Mouse (Mus musculus) limb, embryonic 13.5 days (tissue): ENCODE data around the gene Nisch. TPM values are rescaled to one million over a fixed set of nuclear protein-coding genes. Genes with fewer than 3 reads are reported as not detected.

Source experiments
- ATAC-seq: fragments of 200-750 bp; cut with Nextera tagmentation; 2 replicates; pipeline ENCODE4 v1.8.0; 2017; ENCODE audit warnings: low read depth, moderate number of reproducible peaks, moderate TSS enrichment; ENCODE audit not compliant: low FRiP score
- H3K27ac ChIP-seq: fragments of 300-500 bp; sonication (generic); 2 replicates; pipeline ENCODE4 v1.5.1; 2015; ENCODE audit warnings: inconsistent platforms, mild to moderate bottlenecking, moderate library complexity
- H3K27me3 ChIP-seq: fragments of 300-500 bp; sonication (generic); 2 replicates; pipeline ENCODE4 v1.6.1; 2015; ENCODE audit warnings: mild to moderate bottlenecking, inconsistent platforms
- H3K36me3 ChIP-seq: fragments of 300-500 bp; sonication (generic); 2 replicates; pipeline ENCODE4 v1.6.1; 2015; ENCODE audit warnings: inconsistent platforms, mild to moderate bottlenecking, moderate library complexity
- H3K4me1 ChIP-seq: fragments of 300-500 bp; sonication (generic); 2 replicates; pipeline ENCODE4 v1.6.1; 2015; ENCODE audit warnings: inconsistent platforms
- H3K4me2 ChIP-seq: fragments of 300-500 bp; sonication (generic); replicated peaks from 2 replicates; pipeline ENCODE4 v1.6.1; 2015; ENCODE audit warnings: inconsistent platforms, mild to moderate bottlenecking, moderate library complexity
- H3K4me3 ChIP-seq: fragments of 300-500 bp; sonication (generic); 2 replicates; pipeline ENCODE4 v1.5.1; 2015; ENCODE audit warnings: moderate library complexity, mild to moderate bottlenecking, inconsistent platforms
- H3K9ac ChIP-seq: fragments of 300-500 bp; sonication (generic); 2 replicates; pipeline ENCODE4 v1.6.1; 2015; ENCODE audit warnings: mild to moderate bottlenecking, inconsistent platforms
- H3K9me3 ChIP-seq: fragments of 300-500 bp; sonication (generic); 2 replicates; pipeline ENCODE4 v1.6.1; 2016; ENCODE audit warnings: inconsistent platforms
- WGBS: fragments of 180-500 bp; shearing (Covaris S2); methylation state at CpG from one replicate; pipeline ENCODE4 v1.1.7; 2015; 5-methylcytosine and 5-hydroxymethylcytosine counted together
- polyA plus RNA-seq: library from polyadenylated mRNA; unstranded; fragments of >200 nt; fragmentation: Nextera tagmentation; extraction: Ambion mirVana; gene quantifications from 2 replicates; pipeline ENCODE4 v1.2.1, GENCODE M21; 2015

The Nisch gene
- polyA plus RNA-seq, 1 experiment from 2014 or later, result 480 TPM

- Histone ChIP-seq H3K4me2 (no peak overlapping the region), H3K9me3 (no peaks in the 10 kb centered on the region)
- WGBS, result 79% methylated on average over 7 of the region's 7 CpGs
Observed at GRCm38 (mm10) chr14:31237101-31237882, 20.5 kb upstream of the Nisch start.

GRCm38 (mm10) chr14:31233996-31234591 lies 17.3 kb upstream of the Nisch start:
- Histone ChIP-seq H3K36me3 (peaks cover 12% of the 10 kb centered on the region), H3K9ac (0 out of 2 replicates have a peak overlapping the region, but pooled peaks have one; percentile 43), H3K4me1 (0 out of 2 replicates have a peak, but pooled peaks cover 4% of the 10 kb centered on the region), H3K4me2 (peak overlapping the region; percentile 35; the same call in 1 of the 2 replicates), H3K27ac (no peak overlapping the region), H3K27me3 (no peaks in the 10 kb centered on the region), H3K9me3 (no peaks in the 10 kb centered on the region), H3K4me3 (no peak overlapping the region)
- WGBS, result 14% methylated on average over 11 of the region's 11 CpGs
- ATAC-seq, result peak; percentile 43; the same call in 1 of the 2 replicates

More at GRCm38 (mm10) chr14:31237101-31237882, 20.5 kb upstream of the Nisch start:
- Histone ChIP-seq H3K4me3 (no peak overlapping the region), H3K4me1 (0 out of 2 replicates have a peak, but pooled peaks cover 4% of the 10 kb centered on the region), H3K9ac (no peak overlapping the region), H3K27me3 (no peaks in the 10 kb centered on the region), H3K36me3 (peaks cover 21% of the 10 kb centered on the region), H3K27ac (no peak overlapping the region)
- no peak for ATAC-seq

- H3K27me3 ChIP-seq, result no peaks in the 10 kb centered on the region
- H3K9ac ChIP-seq, result no peak overlapping the region
- H3K4me1 ChIP-seq, result 0 out of 2 replicates have a peak, but pooled peaks cover 4% of the 10 kb centered on the region
- 84% methylated on average over 14 of the region's 14 CpGs for WGBS
- no peaks in the 10 kb centered on the region for H3K9me3 ChIP-seq
- no peak overlapping the region for H3K4me2 ChIP-seq
- H3K27ac ChIP-seq, result no peak overlapping the region
- H3K4me3 ChIP-seq, result no peak overlapping the region
- H3K36me3 ChIP-seq, result peaks cover 7% of the 10 kb centered on the region
- ATAC-seq, result peak; percentile 33; the same call in 1 of the 2 replicates
Observed at GRCm38 (mm10) chr14:31233070-31233995, 16.6 kb upstream of the Nisch start.

GRCm38 (mm10) chr14:31232404-31233069 lies 15.8 kb upstream of the Nisch start:
- H3K4me1 ChIP-seq, result 0 out of 2 replicates have a peak, but pooled peaks cover 4% of the 10 kb centered on the region
- peaks cover 5% of the 10 kb centered on the region for H3K36me3 ChIP-seq
- no peak for ATAC-seq
- 0 out of 2 replicates have a peak overlapping the region, but pooled peaks have one; percentile 40 for H3K27ac ChIP-seq
- no peaks in the 10 kb centered on the region for H3K27me3 ChIP-seq
- H3K9ac ChIP-seq, result no peak overlapping the region
- H3K9me3 ChIP-seq, result no peaks in the 10 kb centered on the region
- no peak overlapping the region for H3K4me2 ChIP-seq
- WGBS, result 80% methylated on average over 13 of the region's 13 CpGs
- no peak overlapping the region for H3K4me3 ChIP-seq

- no peaks in the 10 kb centered on the region for H3K9me3 ChIP-seq
- H3K4me2 ChIP-seq, result no peak overlapping the region
- 67% methylated on average over 8 of the region's 8 CpGs for WGBS
- no peak overlapping the region for H3K27ac ChIP-seq
- H3K27me3 ChIP-seq, result no peaks in the 10 kb centered on the region
- no peak overlapping the region for H3K4me3 ChIP-seq
- peaks cover 12% of the 10 kb centered on the region for H3K4me1 ChIP-seq
- ATAC-seq, result no peak
- no peak overlapping the region for H3K9ac ChIP-seq
- no peaks in the 10 kb centered on the region for H3K36me3 ChIP-seq
Observed at GRCm38 (mm10) chr14:31230442-31230841, 13.7 kb upstream of the Nisch start.

DNA sequence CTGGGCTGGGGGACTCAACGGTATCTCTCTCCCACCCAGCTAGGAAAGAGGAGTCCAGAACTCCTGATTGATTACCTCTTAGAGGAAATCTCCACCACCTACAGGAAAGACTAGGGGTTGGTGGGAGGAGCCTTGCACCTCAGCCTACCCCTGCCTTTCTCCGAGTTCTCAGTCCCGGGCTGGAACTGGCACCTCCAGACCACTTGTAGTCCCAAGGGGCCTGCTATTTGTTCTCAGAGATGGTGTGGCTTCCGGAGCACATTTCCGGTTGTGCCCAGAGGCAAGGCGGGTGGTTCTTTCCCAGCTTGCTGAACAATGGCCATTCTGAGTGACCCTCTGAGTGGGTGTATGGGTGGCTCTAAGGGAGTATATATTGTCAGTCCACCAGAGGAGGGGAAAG lies 11.5 kb upstream of the Nisch start:
- no peaks in the 10 kb centered on the region for H3K36me3 ChIP-seq
- H3K4me3 ChIP-seq, result no peak overlapping the region
- no peak overlapping the region for H3K4me2 ChIP-seq
- 64% methylated on average over 6 of the region's 6 CpGs for WGBS
- no peak overlapping the region for H3K9ac ChIP-seq
- ATAC-seq, result no peak
- no peaks in the 10 kb centered on the region for H3K27me3 ChIP-seq
- no peaks in the 10 kb centered on the region for H3K9me3 ChIP-seq
- H3K4me1 ChIP-seq, result peaks cover 12% of the 10 kb centered on the region
- no peak overlapping the region for H3K27ac ChIP-seq

DNA sequence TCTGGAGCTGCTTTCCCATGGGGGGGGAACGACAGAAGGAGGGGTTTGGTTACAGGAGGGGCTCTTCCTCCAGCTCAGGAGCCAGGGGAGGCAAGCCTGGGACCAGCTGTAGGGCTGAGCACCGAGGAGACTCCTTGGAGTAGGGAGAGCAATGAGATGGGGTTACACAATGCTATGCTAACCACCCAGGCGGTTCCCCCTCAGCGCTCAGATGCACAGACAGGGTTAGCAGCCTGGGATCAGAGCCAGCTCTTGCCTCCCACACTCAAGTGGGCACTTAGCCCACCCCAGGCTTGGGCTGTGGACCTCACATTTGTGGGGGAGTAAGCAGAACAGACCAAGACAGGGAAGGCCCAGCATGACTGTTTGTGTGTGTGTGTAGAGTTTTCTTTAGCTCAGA lies 10.2 kb upstream of the Nisch start:
- Histone ChIP-seq H3K27ac (no peak overlapping the region), H3K9ac (no peak overlapping the region)

GRCm38 (mm10) chr14:31217666-31218065 lies 920 bp upstream of the Nisch start, which contains the start of gene Sema3g:
Gene Sema3g (plus strand): TSS chr14:31217860.
- Histone ChIP-seq H3K4me1 (peaks cover 19% of the 10 kb centered on the region; the same call in 1 of the 2 replicates), H3K9me3 (no peaks in the 10 kb centered on the region), H3K9ac (peak within 1 kb of the TSS; percentile 39), H3K27ac (no peak within 1 kb of the TSS), H3K36me3 (no peaks in the 10 kb centered on the region), H3K4me3 (peak within 1 kb of the TSS; percentile 7; the same call in 1 of the 2 replicates), H3K27me3 (no peaks in the 10 kb centered on the region), H3K4me2 (peak within 1 kb of the TSS; percentile 46)
- peak; percentile 35; the same call in 1 of the 2 replicates for ATAC-seq
- 7% methylated on average over 11 of the region's 11 CpGs for WGBS

More for the DNA sequence above, 10.2 kb upstream of the Nisch start:
- Histone ChIP-seq H3K4me2 (no peak overlapping the region), H3K4me1 (peaks cover 9% of the 10 kb centered on the region), H3K36me3 (no peaks in the 10 kb centered on the region), H3K4me3 (no peak overlapping the region), H3K27me3 (no peaks in the 10 kb centered on the region), H3K9me3 (no peaks in the 10 kb centered on the region)
- WGBS, result 60% methylated on average over 4 of the region's 4 CpGs
- ATAC-seq, result peak; percentile 73

- Histone ChIP-seq H3K9me3 (no peaks in the 10 kb centered on the region), H3K36me3 (no peaks in the 10 kb centered on the region), H3K4me1 (peaks cover 26% of the 10 kb centered on the region; the same call in 1 of the 2 replicates), H3K27ac (no peak overlapping the region), H3K4me3 (no peak overlapping the region), H3K9ac (no peak overlapping the region), H3K4me2 (peak overlapping the region; percentile 26; the same call in 1 of the 2 replicates), H3K27me3 (no peaks in the 10 kb centered on the region)
- no peak; the same call in 1 of the 2 replicates for ATAC-seq
- WGBS, result 32% methylated on average over 15 of the region's 15 CpGs
Observed at GRCm38 (mm10) chr14:31215157-31216002, 1.4 kb downstream of the Nisch start.

GRCm38 (mm10) chr14:31214684-31215083 lies 2.1 kb downstream of the Nisch start:
- Histone ChIP-seq H3K4me1 (peaks cover 26% of the 10 kb centered on the region; the same call in 1 of the 2 replicates), H3K36me3 (no peaks in the 10 kb centered on the region), H3K4me3 (no peak overlapping the region), H3K9ac (no peak overlapping the region), H3K27ac (no peak overlapping the region), H3K27me3 (no peaks in the 10 kb centered on the region), H3K4me2 (no peak overlapping the region), H3K9me3 (no peaks in the 10 kb centered on the region)
- WGBS, result 87% methylated on average over 3 of the region's 3 CpGs
- ATAC-seq, result no peak
